Mouse (Mus musculus): ENCODE measurements around the gene Orai3. TPM values are rescaled to one million over a fixed set of nuclear protein-coding genes. Genes with fewer than 3 reads are reported as not detected.

Gene Orai3
- polyA plus RNA-seq, 1 experiment from 2014 or later: 12.9 TPM

DNA sequence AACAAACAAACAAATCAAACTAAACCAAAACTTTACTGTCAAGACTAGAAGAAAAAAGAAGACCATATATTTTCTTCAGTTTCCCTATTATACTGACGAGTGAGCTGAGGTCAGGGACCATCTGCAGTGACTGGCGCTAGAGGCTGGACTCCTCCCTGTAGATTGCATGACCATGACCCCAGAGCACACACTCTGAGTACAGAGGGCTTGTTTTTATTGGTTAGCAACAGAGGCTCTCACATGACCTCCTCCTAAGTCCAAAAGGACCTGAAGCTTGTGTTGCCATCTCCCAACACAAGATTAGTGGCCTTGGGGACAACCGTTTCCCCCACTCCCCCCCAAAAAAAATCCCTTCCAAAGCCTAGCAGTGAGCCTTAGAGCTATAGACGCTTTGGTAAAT is 44.2 kb downstream of the Orai3 start:
- no peaks in the 10 kb centered on the region for H3K36me3 ChIP-seq (ENCODE audit: control insufficient read depth, insufficient read depth)
- 49% methylated on average over 4 of the region's 4 CpGs for WGBS (ENCODE audit: insufficient replicate concordance)
- peak; percentile 69 for ATAC-seq (ENCODE audit: low read depth)
- no peaks in the 10 kb centered on the region for H3K27me3 ChIP-seq (ENCODE audit: control insufficient read depth, insufficient read depth, low read depth, low read length)
- H3K9me3 ChIP-seq (replicated peaks; ENCODE audit: control insufficient read depth, low read length): no peaks in the 10 kb centered on the region
- H3K4me2 ChIP-seq (ENCODE audit: low read depth, low read length): no peak overlapping the region
- H3K4me1 ChIP-seq (ENCODE audit: control insufficient read depth, low read depth, low read length): peaks cover 11% of the 10 kb centered on the region; the same call in 1 of the 2 replicates
- H3K27ac ChIP-seq (ENCODE audit: low read length): peak overlapping the region; percentile 81
- H3K9ac ChIP-seq (ENCODE audit: low read depth, low read length): no peak overlapping the region
- no peak overlapping the region for H3K4me3 ChIP-seq (ENCODE audit: low read depth, low read length)

- ATAC-seq (ENCODE audit: low read depth): peak; percentile 47
- H3K9me3 ChIP-seq (replicated peaks; ENCODE audit: control insufficient read depth, low read length): no peaks in the 10 kb centered on the region
- no peak overlapping the region for H3K4me3 ChIP-seq (ENCODE audit: low read depth, low read length)
- WGBS (ENCODE audit: insufficient replicate concordance): 75% methylated on average over 19 of the region's 19 CpGs
- peak overlapping the region; percentile 81 for H3K27ac ChIP-seq (ENCODE audit: low read length)
- H3K4me2 ChIP-seq (ENCODE audit: low read depth, low read length): no peak overlapping the region
- peaks cover 11% of the 10 kb centered on the region; the same call in 1 of the 2 replicates for H3K4me1 ChIP-seq (ENCODE audit: control insufficient read depth, low read depth, low read length)
- H3K9ac ChIP-seq (ENCODE audit: low read depth, low read length): no peak overlapping the region
- no peaks in the 10 kb centered on the region for H3K36me3 ChIP-seq (ENCODE audit: control insufficient read depth, insufficient read depth)
- H3K27me3 ChIP-seq (ENCODE audit: control insufficient read depth, insufficient read depth, low read depth, low read length): no peaks in the 10 kb centered on the region
These were observed 44.8 kb downstream of the Orai3 start for GRCm38 (mm10) chr7:127814241-127814921.

DNA sequence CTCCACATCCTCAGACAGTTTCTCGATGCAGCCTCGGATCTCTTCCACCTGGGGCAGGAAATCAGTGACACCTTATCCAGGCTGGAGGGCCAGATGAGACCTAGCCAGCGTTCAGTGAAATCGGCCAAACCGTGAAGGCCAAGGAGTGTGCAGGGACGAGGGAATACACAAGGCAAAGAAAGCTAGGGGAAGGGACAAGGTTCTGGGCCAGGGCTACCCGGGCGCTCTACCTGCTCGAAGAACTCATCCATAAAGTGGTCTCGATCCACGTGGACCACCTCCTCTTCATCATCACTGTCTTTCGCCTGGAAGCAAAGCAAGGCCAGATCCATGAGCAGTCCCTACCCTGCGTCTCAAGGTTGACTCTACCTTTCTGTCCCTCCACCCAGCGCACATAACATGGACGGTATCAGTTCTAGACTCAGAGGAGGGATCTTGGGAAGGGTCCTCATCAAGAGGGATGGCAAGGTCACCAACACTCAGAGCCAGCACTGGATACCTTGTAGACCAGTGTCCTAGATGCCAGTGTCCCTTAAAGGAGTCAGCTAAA is 45.6 kb downstream of the Orai3 start:
- 66% methylated on average over 15 of the region's 15 CpGs for WGBS (ENCODE audit: insufficient replicate concordance)
- Histone ChIP-seq H3K4me1 (ENCODE audit: control insufficient read depth, low read depth, low read length) (peaks cover 11% of the 10 kb centered on the region; the same call in 1 of the 2 replicates), H3K4me2 (ENCODE audit: low read depth, low read length) (no peak overlapping the region), H3K9me3 (replicated peaks; ENCODE audit: control insufficient read depth, low read length) (no peaks in the 10 kb centered on the region), H3K4me3 (ENCODE audit: low read depth, low read length) (no peak overlapping the region), H3K36me3 (ENCODE audit: control insufficient read depth, insufficient read depth) (no peaks in the 10 kb centered on the region), H3K27me3 (ENCODE audit: control insufficient read depth, insufficient read depth, low read depth, low read length) (no peaks in the 10 kb centered on the region), H3K9ac (ENCODE audit: low read depth, low read length) (no peak overlapping the region), H3K27ac (ENCODE audit: low read length) (peak overlapping the region; percentile 58)
- no peak for ATAC-seq (ENCODE audit: low read depth)

GRCm38 (mm10) chr7:127815954-127816821 is 46.6 kb downstream of the Orai3 start:
- no peak overlapping the region for H3K4me2 ChIP-seq (ENCODE audit: low read depth, low read length)
- no peaks in the 10 kb centered on the region for H3K9me3 ChIP-seq (replicated peaks; ENCODE audit: control insufficient read depth, low read length)
- H3K27me3 ChIP-seq (ENCODE audit: control insufficient read depth, insufficient read depth, low read depth, low read length): no peaks in the 10 kb centered on the region
- WGBS (ENCODE audit: insufficient replicate concordance): 43% methylated on average over 15 of the region's 15 CpGs
- 0 out of 2 replicates have a peak overlapping the region, but pooled peaks have one; percentile 15 for H3K27ac ChIP-seq (ENCODE audit: low read length)
- peak; percentile 43 for ATAC-seq (ENCODE audit: low read depth)
- H3K9ac ChIP-seq (ENCODE audit: low read depth, low read length): no peak overlapping the region
- H3K36me3 ChIP-seq (ENCODE audit: control insufficient read depth, insufficient read depth): no peaks in the 10 kb centered on the region
- H3K4me3 ChIP-seq (ENCODE audit: low read depth, low read length): no peak overlapping the region
- H3K4me1 ChIP-seq (ENCODE audit: control insufficient read depth, low read depth, low read length): peaks cover 11% of the 10 kb centered on the region; the same call in 1 of the 2 replicates

DNA sequence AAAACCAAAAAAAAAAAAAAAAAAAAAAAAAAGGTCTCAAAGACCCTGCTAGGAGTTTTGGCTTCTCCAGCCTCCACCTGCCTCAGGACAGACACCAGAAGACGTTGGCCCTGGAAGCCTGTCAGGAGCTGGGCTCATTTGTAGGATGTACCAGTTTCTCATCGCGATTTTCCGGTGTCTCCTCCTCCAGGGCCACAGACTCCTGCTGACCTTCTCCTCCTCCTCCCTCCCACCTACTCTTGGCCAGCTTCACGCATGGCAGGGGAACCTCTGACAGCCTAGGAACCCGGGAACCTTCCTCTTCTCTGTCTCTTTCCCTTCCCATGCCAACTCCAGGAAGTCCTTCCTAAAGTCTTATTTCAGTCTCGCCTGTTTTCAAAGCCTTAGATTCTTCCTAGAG is 47.4 kb downstream of the Orai3 start:
- no peak overlapping the region for H3K27ac ChIP-seq (ENCODE audit: low read length)
- peaks cover 11% of the 10 kb centered on the region; the same call in 1 of the 2 replicates for H3K4me1 ChIP-seq (ENCODE audit: control insufficient read depth, low read depth, low read length)
- ATAC-seq (ENCODE audit: low read depth): no peak
- 70% methylated on average over 7 of the region's 7 CpGs for WGBS (ENCODE audit: insufficient replicate concordance)
- H3K4me3 ChIP-seq (ENCODE audit: low read depth, low read length): no peak overlapping the region
- H3K9me3 ChIP-seq (replicated peaks; ENCODE audit: control insufficient read depth, low read length): no peaks in the 10 kb centered on the region
- H3K27me3 ChIP-seq (ENCODE audit: control insufficient read depth, insufficient read depth, low read depth, low read length): no peaks in the 10 kb centered on the region
- H3K4me2 ChIP-seq (ENCODE audit: low read depth, low read length): no peak overlapping the region
- H3K9ac ChIP-seq (ENCODE audit: low read depth, low read length): no peak overlapping the region
- H3K36me3 ChIP-seq (ENCODE audit: control insufficient read depth, insufficient read depth): no peaks in the 10 kb centered on the region

GRCm38 (mm10) chr7:127817776-127818175 is 48.2 kb downstream of the Orai3 start:
- no peaks in the 10 kb centered on the region for H3K36me3 ChIP-seq (ENCODE audit: control insufficient read depth, insufficient read depth)
- WGBS (ENCODE audit: insufficient replicate concordance): 79% methylated on average over 5 of the region's 5 CpGs
- no peak overlapping the region for H3K4me3 ChIP-seq (ENCODE audit: low read depth, low read length)
- H3K27me3 ChIP-seq (ENCODE audit: control insufficient read depth, insufficient read depth, low read depth, low read length): no peaks in the 10 kb centered on the region
- H3K4me2 ChIP-seq (ENCODE audit: low read depth, low read length): no peak overlapping the region
- H3K9me3 ChIP-seq (replicated peaks; ENCODE audit: control insufficient read depth, low read length): no peaks in the 10 kb centered on the region
- no peak for ATAC-seq (ENCODE audit: low read depth)
- no peak overlapping the region for H3K27ac ChIP-seq (ENCODE audit: low read length)
- H3K9ac ChIP-seq (ENCODE audit: low read depth, low read length): no peak overlapping the region
- peaks cover 11% of the 10 kb centered on the region; the same call in 1 of the 2 replicates for H3K4me1 ChIP-seq (ENCODE audit: control insufficient read depth, low read depth, low read length)

DNA sequence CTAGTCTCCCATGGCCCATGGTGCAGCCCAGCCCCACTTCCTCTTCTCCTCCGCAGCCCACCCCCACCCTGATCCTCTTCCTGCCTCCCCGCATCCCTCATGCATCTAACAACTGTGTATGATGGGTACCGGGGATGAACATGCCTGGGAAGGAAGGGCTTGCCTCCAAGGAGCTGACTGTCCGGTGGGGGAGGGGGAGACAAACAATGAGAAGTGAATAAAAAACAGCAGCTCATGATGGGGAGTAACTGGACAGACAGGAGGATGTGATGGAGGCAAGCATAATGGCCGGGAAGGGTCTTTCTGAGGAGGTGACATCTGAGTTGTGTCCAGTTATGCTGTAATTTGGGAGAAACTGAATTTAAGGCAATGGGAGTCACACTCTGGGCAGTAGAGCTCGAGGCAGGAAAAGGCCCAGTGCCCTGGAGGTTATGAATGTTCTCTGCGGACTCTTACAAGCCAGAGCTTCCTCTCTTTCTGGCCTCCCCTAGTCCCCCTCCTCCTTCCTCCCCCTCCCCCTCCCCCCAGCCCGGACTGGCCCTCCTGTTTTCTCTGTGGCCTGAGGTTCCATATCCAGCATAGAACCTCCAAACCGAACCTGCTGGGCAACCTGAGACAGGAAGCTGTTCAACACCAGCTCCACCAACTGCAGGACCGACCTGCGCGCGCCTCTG is 51.4 kb downstream of the Orai3 start:
- Histone ChIP-seq H3K4me3 (ENCODE audit: low read depth, low read length) (no peak overlapping the region), H3K4me2 (ENCODE audit: low read depth, low read length) (no peak overlapping the region), H3K27ac (ENCODE audit: low read length) (no peak overlapping the region), H3K4me1 (ENCODE audit: control insufficient read depth, low read depth, low read length) (peaks cover 4% of the 10 kb centered on the region; the same call in 1 of the 2 replicates), H3K9ac (ENCODE audit: low read depth, low read length) (no peak overlapping the region), H3K27me3 (ENCODE audit: control insufficient read depth, insufficient read depth, low read depth, low read length) (peaks cover 9% of the 10 kb centered on the region), H3K9me3 (replicated peaks; ENCODE audit: control insufficient read depth, low read length) (no peaks in the 10 kb centered on the region), H3K36me3 (ENCODE audit: control insufficient read depth, insufficient read depth) (no peaks in the 10 kb centered on the region)
- 34% methylated on average over 13 of the region's 13 CpGs for WGBS (ENCODE audit: insufficient replicate concordance)
- no peak for ATAC-seq (ENCODE audit: low read depth)

DNA sequence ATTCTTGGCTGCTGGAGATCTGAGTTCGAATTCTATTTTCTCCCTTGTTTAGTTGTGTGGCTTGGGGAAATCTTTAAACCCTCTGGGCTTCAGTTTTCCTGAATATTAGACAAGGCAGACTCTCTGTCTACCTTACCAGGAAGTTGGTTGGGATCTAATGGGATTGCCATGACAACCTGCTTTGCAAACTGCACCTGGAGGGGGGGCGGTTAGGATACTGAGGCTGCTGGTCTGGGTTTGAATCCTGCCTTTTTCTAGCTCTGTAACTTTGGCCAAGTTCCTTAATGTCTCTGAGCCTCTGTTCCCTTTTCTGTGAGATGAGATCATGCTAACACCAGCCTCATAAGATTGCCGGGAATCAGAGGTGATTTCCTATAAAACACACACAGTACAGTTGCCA is 52.9 kb downstream of the Orai3 start:
- Histone ChIP-seq H3K9ac (ENCODE audit: low read depth, low read length) (no peak overlapping the region), H3K4me1 (ENCODE audit: control insufficient read depth, low read depth, low read length) (no peaks in the 10 kb centered on the region), H3K36me3 (ENCODE audit: control insufficient read depth, insufficient read depth) (no peaks in the 10 kb centered on the region), H3K4me3 (ENCODE audit: low read depth, low read length) (no peak overlapping the region), H3K4me2 (ENCODE audit: low read depth, low read length) (no peak overlapping the region), H3K9me3 (replicated peaks; ENCODE audit: control insufficient read depth, low read length) (no peaks in the 10 kb centered on the region), H3K27me3 (ENCODE audit: control insufficient read depth, insufficient read depth, low read depth, low read length) (peaks cover 9% of the 10 kb centered on the region), H3K27ac (ENCODE audit: low read length) (no peak overlapping the region)
- ATAC-seq (ENCODE audit: low read depth): no peak
- 69% methylated on average over 3 of the region's 3 CpGs for WGBS (ENCODE audit: insufficient replicate concordance)
